Mouse (Mus musculus): Measurements from ENCODE around the gene Cryba4.

GRCm38 (mm10) chr5:112215801-112216251 lies 36.5 kb downstream of the Cryba4 start:
- no peak for TF ChIP-seq CTCF (IDR thresholded peaks at IDR 0.05; ENCODE audit: low read depth)
- TF ChIP-seq EP300 (IDR thresholded peaks at IDR 0.05; ENCODE audit: low read depth) = no peak

Measured in heart, postnatal 0 days (tissue).